Mouse (Mus musculus) ES-Bruce4 (cell line): ENCODE measurements around the gene Sncg. TPM values are rescaled to one million over a fixed set of nuclear protein-coding genes. Genes with fewer than 3 reads are reported as not detected.
"Not testable (repeated sequence)": the region's sequence is repeated elsewhere in the genome, so short reads cannot be mapped to it uniquely, and the experiment has no call there.

Source experiments
- H3K27ac ChIP-seq: 2 replicates; pipeline ENCODE4 v1.5.1; 2012; ENCODE audit warnings: low read length, inconsistent platforms; ENCODE audit not compliant: insufficient read depth
- H3K27me3 ChIP-seq: 2 replicates; pipeline ENCODE4 v1.6.1; 2012; ENCODE audit warnings: mild to moderate bottlenecking, low read length, inconsistent platforms; ENCODE audit not compliant: control insufficient read depth, poor library complexity, insufficient read depth, severe bottlenecking
- H3K36me3 ChIP-seq: 2 replicates; pipeline ENCODE4 v1.6.1; 2012; ENCODE audit warnings: inconsistent platforms, mild to moderate bottlenecking, low read length, moderate library complexity; ENCODE audit not compliant: control insufficient read depth, poor library complexity, insufficient read depth, severe bottlenecking
- H3K4me1 ChIP-seq: one replicate; pipeline ENCODE4 v1.8.1; 2011; ENCODE audit warnings: low read length; ENCODE audit not compliant: control insufficient read depth, insufficient read depth
- H3K4me3 ChIP-seq: 2 replicates; pipeline ENCODE4 v1.5.1; 2011; ENCODE audit warnings: low read depth, mild to moderate bottlenecking, low read length
- H3K9ac ChIP-seq: 2 replicates; pipeline ENCODE4 v1.6.1; 2012; ENCODE audit warnings: low read depth, mild to moderate bottlenecking, inconsistent platforms; ENCODE audit not compliant: poor library complexity, severe bottlenecking
- H3K9me3 ChIP-seq: replicated peaks from 2 replicates; pipeline ENCODE4 v1.6.1; 2012; ENCODE audit warnings: mild to moderate bottlenecking, low read length, inconsistent platforms; ENCODE audit not compliant: control insufficient read depth, poor library complexity, insufficient read depth, severe bottlenecking
- CTCF ChIP-seq: IDR thresholded peaks from one replicate; pipeline ENCODE4 v1.8.1; 2011; ENCODE audit warnings: low read depth, low read length
- EP300 ChIP-seq: IDR thresholded peaks from 2 replicates; pipeline ENCODE4 v1.6.1; 2011; ENCODE audit warnings: low read depth, low read length; ENCODE audit not compliant: insufficient read depth
- POLR2A ChIP-seq: IDR thresholded peaks from one replicate; pipeline ENCODE4 v1.8.1; 2011; ENCODE audit warnings: low read length; ENCODE audit not compliant: insufficient read depth
- polyA plus RNA-seq: library from polyadenylated mRNA; stranded (reverse); fragments of >200 nt; gene quantifications from 2 replicates; pipeline ENCODE4 v1.2.4, GENCODE M21; 2011; ENCODE audit warnings: low read depth; ENCODE audit not compliant: missing spikeins, insufficient read depth, insufficient read length

Gene Sncg
- polyA plus RNA-seq, 1 experiment: 2.2 TPM

- TF ChIP-seq EP300 (no peak), CTCF (no peak), POLR2A (no peak)
- Histone ChIP-seq H3K9ac (0 out of 2 replicates have a peak within 1 kb of the TSS, but pooled peaks have one; percentile 25), H3K27ac (no peak within 1 kb of the TSS), H3K4me3 (no peak within 1 kb of the TSS), H3K36me3 (no peaks in the 10 kb centered on the region), H3K27me3 (no peaks in the 10 kb centered on the region), H3K4me1 (peaks cover 20% of the 10 kb centered on the region), H3K9me3 (no peaks in the 10 kb centered on the region)
Observed at GRCm38 (mm10) chr14:34375415-34375904, 871 bp upstream of the Sncg start, which contains the start of gene Mmrn2. Gene Mmrn2 (plus strand): TSS chr14:34375465.

- H3K9ac ChIP-seq: no peak overlapping the region
- peaks cover 20% of the 10 kb centered on the region for H3K4me1 ChIP-seq
- no peak overlapping the region for H3K27ac ChIP-seq
- no peak overlapping the region for H3K4me3 ChIP-seq
- H3K36me3 ChIP-seq: no peaks in the 10 kb centered on the region
- no peaks in the 10 kb centered on the region for H3K9me3 ChIP-seq
- no peaks in the 10 kb centered on the region for H3K27me3 ChIP-seq
- no peak for TF ChIP-seq EP300
- TF ChIP-seq CTCF: no peak
- no peak for TF ChIP-seq POLR2A
Observed at GRCm38 (mm10) chr14:34373581-34373980, 1.0 kb downstream of the Sncg start.

- no peaks in the 10 kb centered on the region for H3K36me3 ChIP-seq
- no peak overlapping the region for H3K4me3 ChIP-seq
- TF ChIP-seq CTCF (no peak), EP300 (no peak), POLR2A (no peak)
- H3K27me3 ChIP-seq: no peaks in the 10 kb centered on the region
- H3K27ac ChIP-seq: no peak overlapping the region
- H3K9me3 ChIP-seq: no peaks in the 10 kb centered on the region
- H3K9ac ChIP-seq: no peak overlapping the region
- peaks cover 20% of the 10 kb centered on the region for H3K4me1 ChIP-seq
Observed at GRCm38 (mm10) chr14:34372646-34373045, 1.9 kb downstream of the Sncg start.

- TF ChIP-seq CTCF: no peak
- no peak for TF ChIP-seq POLR2A
- TF ChIP-seq EP300: no peak
- H3K27ac ChIP-seq: no peak overlapping the region
Observed at GRCm38 (mm10) chr14:34371763-34372162, 2.8 kb downstream of the Sncg start.

GRCm38 (mm10) chr14:34370921-34371320, 3.7 kb downstream of the Sncg start:
- Histone ChIP-seq H3K27me3 (no peaks in the 10 kb centered on the region), H3K9ac (no peak overlapping the region), H3K36me3 (no peaks in the 10 kb centered on the region), H3K9me3 (peaks cover 6% of the 10 kb centered on the region), H3K4me1 (peaks cover 12% of the 10 kb centered on the region), H3K4me3 (no peak overlapping the region), H3K27ac (no peak overlapping the region)
- TF ChIP-seq POLR2A (no peak), EP300 (no peak), CTCF (no peak)

More at GRCm38 (mm10) chr14:34371763-34372162, 2.8 kb downstream of the Sncg start:
- Histone ChIP-seq H3K9ac (no peak overlapping the region), H3K9me3 (no peaks in the 10 kb centered on the region; the same call in 1 of the 2 replicates), H3K4me1 (peaks cover 15% of the 10 kb centered on the region), H3K27me3 (no peaks in the 10 kb centered on the region), H3K4me3 (no peak overlapping the region), H3K36me3 (no peaks in the 10 kb centered on the region)

- TF ChIP-seq CTCF: no peak
- TF ChIP-seq POLR2A: no peak
- TF ChIP-seq EP300: no peak
- H3K4me3 ChIP-seq: no peak overlapping the region
- H3K9me3 ChIP-seq: peaks cover 13% of the 10 kb centered on the region
- no peaks in the 10 kb centered on the region for H3K36me3 ChIP-seq
- H3K9ac ChIP-seq: no peak overlapping the region
- H3K4me1 ChIP-seq: peaks cover 10% of the 10 kb centered on the region
- no peaks in the 10 kb centered on the region for H3K27me3 ChIP-seq
- no peak overlapping the region for H3K27ac ChIP-seq
Observed at GRCm38 (mm10) chr14:34370203-34370602, 4.4 kb downstream of the Sncg start.

- no peak overlapping the region for H3K9ac ChIP-seq
- TF ChIP-seq EP300 (no peak), POLR2A (no peak), CTCF (no peak)
Observed at GRCm38 (mm10) chr14:34365147-34365507, 9.5 kb downstream of the Sncg start.

GRCm38 (mm10) chr14:34364254-34365146, 10.1 kb downstream of the Sncg start:
- H3K9me3 ChIP-seq: peaks cover 16% of the 10 kb centered on the region
- peak overlapping the region; percentile 75 for H3K27ac ChIP-seq
- not testable (repeated sequence) for H3K36me3 ChIP-seq, H3K27me3 ChIP-seq, H3K4me1 ChIP-seq
- H3K4me3 ChIP-seq: peak overlapping the region; percentile 52; the same call in 1 of the 2 replicates
- peak overlapping the region; percentile 45; the same call in 1 of the 2 replicates for H3K9ac ChIP-seq

More at GRCm38 (mm10) chr14:34365147-34365507, 9.5 kb downstream of the Sncg start:
- peaks cover 3% of the 10 kb centered on the region for H3K4me1 ChIP-seq
- H3K9me3 ChIP-seq: peaks cover 16% of the 10 kb centered on the region
- no peaks in the 10 kb centered on the region for H3K36me3 ChIP-seq
- H3K27me3 ChIP-seq: no peaks in the 10 kb centered on the region
- no peak overlapping the region for H3K4me3 ChIP-seq
- peak overlapping the region; percentile 70 for H3K27ac ChIP-seq
